Mouse (Mus musculus) T-cell, adult 2 months (primary cell): ENCODE measurements around the gene Tekt3.

Experiments used
- DNase-seq: peaks from one replicate; pipeline ENCODE4 v3.0.0; 2022; ENCODE audit warnings: low spot score

The Tekt3 gene

GRCm38 (mm10) chr11:63061446-63061845 lies at the start of gene Tekt3:
TSS of gene Tekt3 (plus strand) at chr11:63061654.
- DNase-seq, result no peak

GRCm38 (mm10) chr11:63017327-63018082 lies 43.9 kb upstream of the Tekt3 start:
- no peak for DNase-seq

- no peak for DNase-seq
Observed at GRCm38 (mm10) chr11:63018083-63018622, 43.3 kb upstream of the Tekt3 start.

DNA sequence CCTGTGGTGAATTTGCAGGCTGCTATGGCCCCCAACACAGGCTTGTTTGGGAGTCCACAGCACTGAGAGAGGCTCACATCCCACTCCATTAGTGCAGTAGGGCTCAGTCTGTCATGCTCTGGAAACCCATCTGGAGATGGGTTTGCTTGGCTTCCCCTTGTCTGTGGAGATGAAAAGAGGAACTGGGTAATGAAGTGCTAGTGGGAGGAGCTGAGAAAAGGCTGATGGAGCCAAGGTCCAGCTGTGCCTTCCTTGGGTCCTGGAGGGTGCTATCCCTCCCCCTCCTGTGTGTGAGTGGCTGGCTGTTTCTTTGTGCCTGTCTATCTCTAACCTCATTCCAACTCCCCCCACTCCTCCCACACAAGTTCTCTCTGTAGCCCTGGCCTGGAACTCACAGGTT lies 40.8 kb upstream of the Tekt3 start:
- no peak for DNase-seq

DNA sequence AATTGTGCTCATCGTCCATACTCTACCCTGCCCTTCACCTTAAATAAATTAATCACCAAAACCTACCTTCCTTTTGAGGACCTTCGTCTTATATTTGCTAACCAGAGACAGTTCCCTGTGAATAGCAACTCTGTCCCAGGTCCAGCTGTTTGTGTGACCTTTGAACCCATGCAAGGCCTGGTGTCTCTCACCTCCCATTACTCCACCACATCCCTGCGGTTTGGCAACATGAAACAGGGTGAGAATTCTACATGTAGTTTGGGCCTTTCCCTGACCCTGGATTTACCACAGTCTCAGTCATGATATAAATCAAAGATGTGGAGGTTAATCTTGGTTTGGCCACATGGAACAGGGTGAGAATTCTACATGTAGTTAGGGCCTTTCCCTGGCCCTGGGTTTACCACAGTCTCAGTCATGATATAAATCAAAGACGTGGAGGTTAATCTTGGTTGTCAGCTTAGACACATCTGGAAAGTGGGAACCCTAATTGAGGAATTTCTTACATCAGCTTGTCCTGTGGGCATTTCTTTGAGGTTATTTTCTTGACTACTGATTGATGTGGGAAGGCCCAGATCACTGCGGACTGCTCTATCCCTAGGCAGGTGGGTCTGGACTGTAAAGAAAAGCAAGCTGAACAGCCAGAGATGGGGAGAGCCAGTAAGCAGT lies 40.2 kb upstream of the Tekt3 start:
- DNase-seq, result no peak

DNA sequence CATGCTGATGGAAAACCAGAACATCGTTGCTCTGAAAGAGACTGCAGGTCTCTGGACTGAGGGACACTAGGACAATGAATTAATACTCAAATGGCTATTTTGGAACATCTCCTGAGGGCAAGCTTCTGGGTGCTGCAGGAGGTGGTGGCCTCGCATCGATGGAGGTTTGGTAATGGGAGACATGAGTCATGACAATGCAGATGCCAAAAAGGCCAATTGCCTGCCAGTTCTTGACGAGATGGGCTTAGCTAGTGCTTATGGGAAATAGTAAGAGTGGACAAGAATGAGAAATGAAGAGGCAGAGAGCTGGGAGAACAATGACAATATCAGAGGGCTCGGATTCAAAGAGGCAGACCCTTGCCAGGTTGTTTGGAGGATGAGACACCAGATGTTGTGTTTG lies 38.0 kb upstream of the Tekt3 start:
- no peak for DNase-seq

DNA sequence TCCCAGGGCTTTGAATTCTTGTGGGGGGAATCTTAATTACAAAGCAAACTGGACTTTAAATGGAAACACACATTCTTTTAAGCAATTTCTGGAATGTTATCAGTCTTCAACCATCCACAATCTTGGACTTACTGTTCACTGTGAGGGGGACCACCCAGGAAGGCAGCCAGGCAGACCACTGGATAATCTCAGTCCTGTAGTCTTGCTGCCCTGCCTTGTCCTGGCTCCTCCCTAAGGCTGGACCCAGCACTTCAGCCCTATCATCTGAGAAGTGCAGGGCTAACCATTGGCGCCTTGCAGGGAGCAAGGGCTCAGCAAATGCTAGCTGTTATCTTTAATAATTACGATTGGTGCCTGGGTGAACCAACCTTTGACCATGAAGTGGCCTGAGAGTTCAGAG lies 37.3 kb upstream of the Tekt3 start:
- DNase-seq, result no peak

GRCm38 (mm10) chr11:63025476-63025875 lies 36.0 kb upstream of the Tekt3 start:
- no peak for DNase-seq

DNA sequence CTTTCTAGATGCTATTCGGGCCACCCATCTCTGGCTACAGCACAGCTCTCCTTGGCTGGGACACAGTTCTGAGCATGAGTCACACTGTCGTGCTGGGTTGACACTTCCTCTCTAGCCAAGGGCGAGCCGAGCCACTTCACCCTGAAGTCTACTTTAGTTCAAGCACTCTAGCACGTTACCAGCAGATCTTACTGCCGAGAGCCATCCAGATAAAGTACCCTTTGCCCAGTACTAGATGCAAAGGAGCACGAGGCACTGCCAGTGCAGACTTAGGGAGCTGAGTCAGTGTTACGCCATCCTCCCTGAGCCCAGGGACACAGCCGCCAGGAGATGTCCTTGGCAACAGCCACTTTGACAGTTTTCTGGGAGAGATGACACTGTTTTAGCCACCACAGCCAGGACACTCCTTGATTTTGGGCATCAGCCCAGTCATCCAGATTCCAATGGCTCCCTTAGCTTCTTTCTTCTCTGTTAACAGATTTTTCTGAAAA lies 34.8 kb upstream of the Tekt3 start:
- DNase-seq, result no peak

- no peak for DNase-seq
Observed at GRCm38 (mm10) chr11:63028131-63028530, 33.3 kb upstream of the Tekt3 start.

DNA sequence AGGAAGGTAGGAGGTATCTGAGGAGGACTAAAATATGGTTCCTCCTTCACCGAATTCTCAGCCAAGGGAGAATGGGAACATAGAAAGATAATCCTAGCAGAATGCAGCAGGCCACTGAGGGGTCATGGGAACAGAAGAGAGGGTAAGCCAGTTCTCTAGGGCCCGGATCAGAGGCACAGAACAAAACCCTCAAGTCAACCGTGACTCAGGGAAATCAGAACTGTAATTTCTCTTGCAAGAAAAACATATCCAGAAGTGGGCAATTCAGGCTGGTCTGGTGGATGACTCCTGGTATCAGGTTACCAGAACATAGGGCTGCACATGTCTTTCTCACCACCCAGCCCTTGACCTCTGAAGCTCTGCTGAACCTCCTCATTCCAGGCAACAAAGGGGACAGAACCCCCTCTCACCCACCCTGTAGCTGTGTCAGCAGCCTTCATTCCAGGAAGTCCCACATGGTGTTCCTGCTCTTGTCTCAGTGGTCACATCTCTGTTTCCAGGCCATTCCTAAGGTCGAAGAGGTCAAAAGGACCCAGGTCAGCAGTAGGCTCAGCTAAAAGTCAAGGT lies 32.2 kb upstream of the Tekt3 start:
- DNase-seq, result no peak

DNA sequence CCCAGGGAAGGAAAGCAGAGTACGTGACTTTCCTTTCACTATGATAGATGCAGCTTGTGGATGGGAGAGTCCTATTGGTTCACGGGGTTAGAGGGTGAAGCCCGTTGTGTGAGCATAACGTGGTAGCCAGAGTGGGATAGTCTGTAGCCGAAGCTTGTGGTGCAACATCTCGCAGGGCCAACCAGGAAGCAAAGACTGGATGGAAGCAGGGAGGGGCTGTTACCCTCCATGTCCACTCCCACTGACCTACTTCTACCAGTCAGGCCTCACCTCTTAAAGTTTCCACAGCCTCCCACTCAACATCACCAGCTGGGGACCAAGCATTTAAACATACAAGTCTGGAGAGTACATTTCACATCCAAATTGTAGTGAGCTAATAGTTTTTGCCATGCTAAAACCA lies 31.7 kb upstream of the Tekt3 start:
- DNase-seq, result no peak

GRCm38 (mm10) chr11:63035420-63036211 lies 25.8 kb upstream of the Tekt3 start:
- DNase-seq, result no peak

DNA sequence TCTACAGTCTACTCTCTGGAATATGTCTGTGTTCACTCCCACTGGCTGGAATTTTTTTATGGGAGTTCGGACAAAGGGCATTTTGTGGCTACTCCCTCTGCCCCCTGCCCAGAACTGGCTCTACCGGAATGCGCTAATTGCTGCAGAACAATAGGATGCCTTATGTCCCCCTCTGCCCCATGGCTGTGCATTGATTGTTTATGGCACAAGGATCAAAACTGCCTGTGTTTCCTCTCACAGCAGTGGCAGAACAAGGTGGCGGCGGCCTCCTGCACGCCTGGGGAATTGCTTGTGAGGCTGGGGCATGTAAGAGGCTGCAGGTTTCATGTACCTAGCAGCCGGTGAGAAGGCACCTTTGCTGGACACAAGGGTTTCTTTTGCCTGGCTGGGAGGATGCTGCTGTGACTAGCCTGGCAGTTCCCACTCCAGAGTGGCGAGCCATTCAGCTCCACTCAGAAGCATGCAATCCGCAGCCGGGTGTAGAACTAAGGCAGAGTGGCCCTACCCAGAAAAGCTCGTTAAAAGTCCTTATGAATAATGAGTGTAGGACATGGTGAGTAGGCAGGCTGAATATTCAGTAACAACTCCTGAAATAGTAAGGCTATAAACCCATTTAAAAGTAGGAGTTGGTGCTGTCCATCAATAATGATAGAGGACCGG lies 21.3 kb upstream of the Tekt3 start:
- no peak for DNase-seq

GRCm38 (mm10) chr11:63045771-63046170 lies 15.7 kb upstream of the Tekt3 start:
- DNase-seq, result no peak

- no peak for DNase-seq
Observed at GRCm38 (mm10) chr11:63046380-63046779, 15.1 kb upstream of the Tekt3 start.

- no peak for DNase-seq
Observed at GRCm38 (mm10) chr11:63050362-63050932, 11.0 kb upstream of the Tekt3 start.

GRCm38 (mm10) chr11:63051041-63051440 lies 10.4 kb upstream of the Tekt3 start:
- DNase-seq, result no peak

DNA sequence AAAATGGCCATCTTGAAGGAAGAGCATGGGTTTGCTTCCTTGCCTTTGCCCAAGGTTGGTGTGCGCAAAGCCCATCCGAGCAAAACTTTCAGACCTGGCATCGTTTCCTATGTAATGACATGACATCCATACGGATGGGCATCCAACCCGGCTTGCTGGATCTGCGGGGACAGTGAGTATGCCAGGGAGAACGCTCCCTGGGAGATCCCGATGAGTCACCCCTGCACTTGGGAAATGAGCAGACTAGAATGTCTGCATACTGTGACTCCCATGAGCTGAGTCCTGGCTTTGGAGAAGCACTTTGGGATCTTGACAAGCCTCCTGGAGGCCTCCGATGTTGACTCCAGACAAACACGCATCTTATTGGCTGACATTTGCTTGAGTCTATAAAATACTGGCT lies 9.5 kb upstream of the Tekt3 start:
- no peak for DNase-seq

GRCm38 (mm10) chr11:63055596-63055995 lies 5.9 kb upstream of the Tekt3 start:
- DNase-seq, result no peak

DNA sequence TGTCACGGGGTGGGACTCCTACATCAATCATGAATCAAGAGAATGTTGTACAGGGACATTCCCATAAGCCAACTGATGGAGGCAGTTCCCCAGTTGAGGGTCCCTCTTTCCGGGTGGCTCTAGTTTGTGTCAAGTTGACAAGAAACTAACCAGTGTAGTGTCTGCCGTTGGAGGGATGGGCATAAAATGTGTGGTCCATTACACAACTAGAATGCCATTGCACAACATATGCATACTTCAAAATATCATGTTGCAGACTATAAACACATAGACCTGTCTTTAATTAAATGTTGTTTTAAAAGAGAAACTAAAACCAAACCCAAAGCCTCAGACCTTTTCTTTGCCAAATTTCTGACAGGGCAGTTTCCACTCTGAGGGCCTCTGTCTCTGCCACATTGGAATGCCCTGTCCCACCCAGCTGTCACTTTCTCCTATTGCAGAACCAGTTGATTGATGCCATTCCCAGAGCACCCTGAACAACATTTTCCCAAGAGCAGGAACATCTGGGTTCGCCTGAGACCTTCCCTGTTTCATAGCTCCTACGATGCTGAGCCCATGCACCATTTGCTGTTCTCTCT lies 3.0 kb upstream of the Tekt3 start:
- no peak for DNase-seq
